Mouse (Mus musculus): ENCODE measurements around the gene Foxf2. TPM values are rescaled to one million over a fixed set of nuclear protein-coding genes. Genes with fewer than 3 reads are reported as not detected.

Gene Foxf2
- under 1 TPM; 0.11 TPM for total RNA-seq (2021)
- long read RNA-seq, experiment 1 = 0 reads
- long read RNA-seq, experiment 2 = 0 reads

DNA sequence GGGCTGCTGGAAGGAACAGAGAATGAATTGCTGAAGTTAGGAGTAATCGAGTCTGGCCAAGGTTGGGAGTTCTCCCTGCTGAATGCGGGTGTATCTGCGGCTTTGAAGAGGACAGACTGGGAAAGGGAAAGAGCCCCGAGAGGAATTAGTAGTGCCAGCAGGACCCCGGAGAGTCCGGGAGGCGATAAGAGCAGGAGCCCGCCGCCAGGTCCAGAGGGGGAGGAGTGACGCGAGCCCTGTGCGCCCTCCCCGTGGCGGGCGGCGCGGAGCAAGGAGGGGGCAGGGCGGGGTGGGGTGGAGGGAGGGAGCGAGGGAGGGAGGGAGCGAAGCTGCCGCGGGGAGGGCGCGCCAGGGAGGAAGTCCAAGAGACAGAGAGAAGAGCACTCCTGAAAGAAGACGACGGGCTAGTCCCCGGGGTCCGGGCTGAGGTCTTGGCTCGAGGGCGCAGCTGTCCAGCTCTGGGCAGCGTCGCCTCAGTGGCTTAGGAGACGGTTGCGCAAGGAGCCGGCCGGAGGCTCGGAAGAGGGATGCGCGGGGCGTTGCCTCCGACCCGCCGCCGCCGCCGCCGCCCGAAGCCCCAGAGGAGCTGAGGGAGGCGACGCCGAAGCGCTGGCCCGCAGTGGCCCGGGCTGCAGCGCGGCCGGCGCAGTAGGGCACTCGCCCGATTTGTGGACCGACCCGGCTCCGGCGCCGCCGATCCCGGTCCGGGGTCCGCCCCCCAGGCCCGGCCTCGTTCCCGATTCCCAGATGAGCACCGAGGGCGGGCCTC is at the start of gene Foxf2:
Gene Foxf2 (plus strand): TSS at position 484 of the 769 bp plus-strand sequence.
- no peak for DNase-seq (ENCODE audit: low spot score in 2 of 2)

DNA sequence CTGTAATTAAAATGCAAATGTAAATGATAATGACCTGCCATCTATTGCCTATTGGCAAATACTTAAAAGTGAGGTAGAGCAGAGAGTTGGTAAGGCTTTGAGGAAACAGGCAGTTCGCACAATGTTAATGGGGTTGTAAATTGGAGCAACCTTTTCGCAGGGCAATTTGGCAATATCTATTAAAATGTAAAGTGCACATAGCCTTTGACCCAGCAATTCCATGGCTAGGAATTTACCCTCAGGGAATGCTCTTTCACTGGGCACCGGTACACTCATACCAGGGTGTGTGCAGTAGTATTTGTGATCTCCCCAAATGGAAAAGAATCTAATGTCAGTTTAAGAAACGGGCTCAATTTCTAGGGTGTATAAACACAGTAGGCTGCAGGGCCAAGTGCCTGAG is 48.9 kb upstream of the Foxf2 start:
- no peak for DNase-seq (ENCODE audit: low spot score in 2 of 2)

- no peak for DNase-seq (ENCODE audit: low spot score in 2 of 2)
Measured at GRCm38 (mm10) chr13:31577576-31577975, 48.0 kb upstream of the Foxf2 start.

DNA sequence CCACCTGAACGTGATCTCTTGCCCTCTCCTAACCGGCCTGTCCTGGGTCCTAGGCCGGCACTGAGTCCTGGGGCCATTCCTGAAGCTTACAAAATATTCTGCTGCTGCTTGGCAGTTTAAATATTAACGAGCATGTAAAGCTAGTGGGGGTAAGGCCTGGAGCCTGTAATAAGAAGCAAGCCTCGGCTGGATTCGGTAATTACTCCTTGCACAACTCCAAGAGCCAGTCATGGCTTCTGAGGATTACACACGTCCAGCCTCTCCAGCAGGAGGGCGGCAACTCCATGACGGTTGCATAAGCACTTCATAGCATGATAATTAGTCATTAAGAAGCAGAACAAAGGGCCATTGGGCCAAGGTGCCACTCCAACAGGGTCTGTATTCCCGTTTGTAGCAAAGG is 47.2 kb upstream of the Foxf2 start:
- no peak for DNase-seq (ENCODE audit: low spot score in 2 of 2)

DNA sequence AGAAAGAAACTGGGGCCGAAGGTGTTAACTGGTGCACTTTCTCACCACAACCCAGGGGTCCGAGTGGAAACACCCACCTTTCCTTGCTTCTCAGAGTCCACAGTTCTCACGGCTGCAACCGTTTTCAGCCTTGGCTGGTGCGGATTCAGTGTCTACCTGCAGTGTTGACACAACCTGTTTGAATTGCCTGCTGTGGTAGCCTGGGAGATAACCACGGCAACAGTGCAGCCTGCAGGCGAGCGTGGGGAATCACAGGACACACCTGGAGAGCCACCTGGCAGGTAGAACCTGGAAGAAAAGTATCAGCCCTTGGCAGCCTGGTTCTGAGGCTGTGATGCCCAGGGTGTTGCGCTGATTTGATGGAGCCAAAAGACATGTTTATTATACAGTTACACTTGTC is 45.8 kb upstream of the Foxf2 start:
- no peak for DNase-seq (ENCODE audit: low spot score in 2 of 2)

GRCm38 (mm10) chr13:31587341-31587740 is 38.3 kb upstream of the Foxf2 start:
- DNase-seq (ENCODE audit: low spot score in 2 of 2) = no peak

DNA sequence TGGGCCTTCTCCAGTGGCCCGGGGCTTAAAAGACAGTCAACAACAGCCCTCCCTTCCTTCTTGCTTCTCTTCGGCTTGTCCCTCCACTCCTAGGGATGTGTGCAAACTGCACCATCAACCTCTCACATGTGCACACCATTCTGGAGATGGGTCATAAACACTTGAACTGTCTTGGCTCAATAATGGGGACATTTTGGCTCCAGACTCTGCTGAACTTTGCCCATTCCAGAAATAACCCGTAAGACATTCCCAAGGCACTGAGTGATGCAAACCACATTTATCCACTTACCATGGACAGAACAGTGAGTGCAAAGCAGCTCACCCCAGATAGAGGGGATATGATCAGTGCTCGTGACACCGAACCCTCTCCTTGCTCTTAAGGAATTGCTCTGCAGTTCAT is 26.0 kb upstream of the Foxf2 start:
- no peak for DNase-seq (ENCODE audit: low spot score in 2 of 2)

GRCm38 (mm10) chr13:31603964-31604363 is 21.7 kb upstream of the Foxf2 start:
- no peak for DNase-seq (ENCODE audit: low spot score in 2 of 2)

DNA sequence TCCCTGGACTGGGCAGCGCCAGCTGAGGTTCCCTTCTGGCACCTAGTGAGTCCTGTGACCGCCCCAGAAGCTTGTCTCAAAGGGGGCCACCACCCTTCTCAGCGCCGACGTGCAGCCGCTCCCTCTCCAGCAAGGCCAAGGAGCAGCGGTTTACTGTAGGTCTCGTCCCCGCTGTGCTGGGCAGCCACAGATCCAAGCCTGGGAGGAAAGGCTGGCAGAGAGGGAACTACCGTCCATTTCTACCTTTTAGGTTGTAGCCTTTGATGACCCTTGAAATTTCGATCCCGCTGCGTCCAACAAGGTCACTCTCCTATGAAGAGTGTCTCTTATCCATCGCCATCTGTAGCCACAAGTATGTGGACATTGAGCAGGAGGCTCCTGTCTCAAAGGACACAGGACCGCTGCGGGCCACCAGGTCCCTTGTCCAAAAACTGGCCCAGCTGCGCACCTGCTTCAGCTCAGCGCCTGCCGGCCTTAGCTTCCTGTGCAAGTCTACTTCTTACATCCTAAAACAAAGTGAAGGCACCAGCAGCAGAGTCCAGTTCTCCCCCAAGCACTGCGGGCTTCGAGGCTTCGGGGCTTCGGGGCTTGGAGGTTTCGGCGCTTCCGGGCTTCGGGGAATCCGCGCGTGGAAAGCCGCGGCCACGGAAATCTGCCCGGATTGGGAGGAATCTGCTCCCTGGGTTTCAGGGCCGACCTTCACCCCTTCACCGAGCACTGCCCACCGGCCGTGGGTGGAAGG is 10.7 kb upstream of the Foxf2 start:
- no peak for DNase-seq (ENCODE audit: low spot score in 2 of 2)

GRCm38 (mm10) chr13:31615561-31616165 is 10.0 kb upstream of the Foxf2 start:
- no peak for DNase-seq (ENCODE audit: low spot score in 2 of 2)

DNA sequence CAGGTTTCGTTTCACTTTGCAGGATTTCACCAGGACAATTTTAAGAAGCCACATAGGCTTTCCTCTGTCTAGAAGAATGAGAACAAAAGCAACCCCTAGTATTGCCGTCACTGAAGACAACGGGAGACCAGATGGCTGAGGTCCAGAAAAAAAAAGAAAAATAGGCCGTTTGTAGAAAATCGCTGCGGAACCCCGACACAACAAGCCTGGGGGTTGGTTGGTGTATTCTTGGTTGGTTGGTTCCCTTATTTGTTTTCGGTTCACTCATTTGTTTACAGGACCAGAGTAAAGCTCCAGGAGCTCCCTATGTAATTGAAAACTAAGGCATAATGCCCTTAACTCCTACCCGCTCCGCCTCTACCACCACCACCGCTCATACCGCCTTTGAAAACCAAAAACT is 7.6 kb upstream of the Foxf2 start:
- DNase-seq (ENCODE audit: low spot score in 2 of 2) = no peak

- peak; percentile 30 to 33 for DNase-seq (ENCODE audit: low spot score in 2 of 2)
Measured at GRCm38 (mm10) chr13:31618416-31618815, 7.2 kb upstream of the Foxf2 start.

DNA sequence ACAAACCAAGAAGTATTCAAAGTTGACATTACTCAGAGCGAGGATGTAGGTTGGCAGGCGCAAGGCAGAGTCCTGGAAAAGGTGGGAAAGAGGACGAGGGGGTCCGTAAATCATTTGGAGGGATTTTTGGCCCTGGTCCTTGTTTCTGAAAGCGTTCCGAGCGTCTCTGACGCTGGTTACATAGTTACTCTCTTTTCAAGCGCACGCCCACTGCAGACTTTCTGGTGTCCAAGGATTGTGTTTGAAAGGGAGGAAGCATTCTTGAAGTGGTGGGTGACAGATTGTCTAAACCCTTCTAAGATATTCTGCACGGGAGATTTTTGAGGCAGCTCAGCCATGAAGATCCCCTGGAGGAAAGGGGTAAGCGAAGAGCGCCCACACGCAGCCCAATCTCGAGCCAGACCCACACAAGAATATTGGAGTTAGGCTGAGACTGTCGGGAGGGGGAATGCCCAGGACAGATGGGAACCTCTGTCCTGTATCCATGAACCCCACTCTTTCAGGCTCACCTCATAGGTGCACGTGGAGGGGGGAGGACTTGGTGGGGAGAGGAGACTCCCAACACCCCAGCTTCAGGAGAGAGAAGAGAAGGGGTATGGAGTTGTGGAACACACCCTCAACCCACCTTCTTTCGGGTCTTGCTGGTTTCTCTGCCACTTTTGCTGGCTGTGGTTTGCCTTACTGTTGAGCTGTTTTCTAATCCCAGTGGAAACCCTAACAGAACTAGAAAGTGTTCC is 6.5 kb upstream of the Foxf2 start:
- no peak for DNase-seq (ENCODE audit: low spot score in 2 of 2)

- no peak for DNase-seq (ENCODE audit: low spot score in 2 of 2)
Measured at GRCm38 (mm10) chr13:31619826-31620498, 5.7 kb upstream of the Foxf2 start.

GRCm38 (mm10) chr13:31620499-31620847 is 5.1 kb upstream of the Foxf2 start:
- no peak for DNase-seq (ENCODE audit: low spot score in 2 of 2)

DNA sequence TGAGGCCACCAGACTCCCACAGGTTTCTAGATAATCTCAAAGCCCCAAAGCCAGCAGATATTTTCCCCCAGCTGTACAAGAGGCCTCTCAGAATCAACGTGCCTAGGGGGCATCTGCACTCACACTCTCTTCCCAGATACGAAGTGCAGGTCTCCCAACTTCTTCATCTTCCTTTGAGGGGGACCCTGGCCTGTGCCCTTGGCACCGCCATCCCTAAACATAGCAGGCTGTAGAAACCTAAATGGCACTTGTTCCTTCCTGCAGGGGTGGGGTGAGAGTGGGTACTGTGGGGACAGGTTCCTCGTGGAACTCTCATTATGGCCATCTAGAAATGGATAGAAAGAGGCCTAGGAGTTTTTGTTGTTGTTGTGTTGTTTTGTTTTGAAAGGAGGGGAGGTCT is 4.7 kb upstream of the Foxf2 start:
- DNase-seq (ENCODE audit: low spot score in 2 of 2) = no peak

GRCm38 (mm10) chr13:31621741-31622140 is 3.9 kb upstream of the Foxf2 start:
- DNase-seq (ENCODE audit: low spot score in 2 of 2) = no peak

- no peak for DNase-seq (ENCODE audit: low spot score in 2 of 2)
Measured at GRCm38 (mm10) chr13:31622371-31622770, 3.2 kb upstream of the Foxf2 start.

DNA sequence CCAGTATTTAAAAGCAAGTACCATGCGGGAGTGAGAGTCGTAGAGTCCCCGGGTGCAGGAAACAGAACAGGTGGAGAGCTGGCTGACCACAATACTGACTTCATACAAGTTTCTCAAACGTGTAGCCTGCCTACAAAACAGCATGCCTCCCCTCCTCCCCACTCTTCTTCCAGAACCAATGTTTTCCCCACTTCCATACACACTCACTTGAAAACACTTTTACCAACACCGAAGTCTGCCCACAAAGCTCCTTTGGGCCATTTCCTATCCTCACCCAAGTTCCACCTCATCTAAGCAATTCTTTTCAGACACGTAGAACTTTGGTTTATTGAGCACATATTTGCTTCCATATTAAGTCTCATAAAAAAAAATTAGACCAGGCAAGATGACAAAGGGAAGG is 2.3 kb upstream of the Foxf2 start:
- DNase-seq (ENCODE audit: low spot score in 2 of 2) = no peak

- no peak for DNase-seq (ENCODE audit: low spot score in 2 of 2)
Measured at GRCm38 (mm10) chr13:31623906-31624860, 1.4 kb upstream of the Foxf2 start.
